Mouse (Mus musculus) liver, adult 2 months (tissue): ENCODE measurements around the gene Odf3l1. TPM values are rescaled to one million over a fixed set of nuclear protein-coding genes. Genes with fewer than 3 reads are reported as not detected.

Experiments used
- DNase-seq: peaks from one replicate; pipeline ENCODE4 v3.0.0-alpha.2; 2011; ENCODE audit warnings: low read depth, low spot score; ENCODE audit errors: extremely low read depth
- H3K27ac ChIP-seq: fragments of 200-500 bp; replicated peaks from 2 replicates; pipeline ENCODE4 v1.5.1; 2012; ENCODE audit warnings: low read depth, mild to moderate bottlenecking, control low read depth, inconsistent platforms, low read length; ENCODE audit not compliant: insufficient read depth
- H3K27me3 ChIP-seq: fragments of 200-500 bp; 2 replicates; pipeline ENCODE4 v1.6.1; 2012; ENCODE audit warnings: mild to moderate bottlenecking, moderate library complexity, low read length, inconsistent platforms; ENCODE audit not compliant: control insufficient read depth, insufficient read depth
- H3K36me3 ChIP-seq: fragments of 200-500 bp; 2 replicates; pipeline ENCODE4 v1.6.1; 2012; ENCODE audit warnings: low read length, inconsistent platforms; ENCODE audit not compliant: control insufficient read depth, insufficient read depth
- H3K4me1 ChIP-seq: fragments of 200-500 bp; 2 replicates; pipeline ENCODE4 v1.6.1; 2011; ENCODE audit warnings: low read length; ENCODE audit not compliant: control insufficient read depth, insufficient read depth
- H3K4me3 ChIP-seq: fragments of 200-500 bp; 2 replicates; pipeline ENCODE4 v1.5.1; 2011; ENCODE audit warnings: low read depth, mild to moderate bottlenecking, control low read depth, low read length, moderate library complexity; ENCODE audit not compliant: insufficient read depth
- H3K79me2 ChIP-seq: fragments of 200-500 bp; 2 replicates; pipeline ENCODE4 v1.6.1; 2012; ENCODE audit warnings: inconsistent platforms, mild to moderate bottlenecking, low read length, moderate library complexity; ENCODE audit not compliant: control insufficient read depth, insufficient read depth
- H3K9ac ChIP-seq: fragments of 200-500 bp; 2 replicates; pipeline ENCODE4 v1.6.1; 2012; ENCODE audit warnings: low read depth, mild to moderate bottlenecking, control low read depth, inconsistent platforms, low read length
- CTCF ChIP-seq: fragments of 200-500 bp; IDR thresholded peaks from 2 replicates; pipeline ENCODE4 v1.5.1; 2011; ENCODE audit warnings: low read depth, low read length, control low read depth
- POLR2A ChIP-seq: fragments of 200-500 bp; IDR thresholded peaks from 2 replicates; pipeline ENCODE4 v1.6.1; 2011; ENCODE audit warnings: low read length, control low read depth; ENCODE audit not compliant: insufficient read depth; ENCODE audit errors: extremely low read depth
- WGBS: fragments of 180-500 bp; shearing (Covaris S2); methylation state at CpG from one replicate; pipeline ENCODE4 v1.1.7; 2018; 5-methylcytosine and 5-hydroxymethylcytosine counted together
- polyA plus RNA-seq: library from polyadenylated mRNA; depleted of rRNA; stranded (reverse); fragments of >200 nt; gene quantifications from 2 replicates; pipeline ENCODE4 v1.2.3, GENCODE M21; 2012
- total RNA-seq: library from RNA; depleted of rRNA; stranded (reverse); fragments of >200 nt; gene quantifications from 2 replicates; pipeline ENCODE4 v1.2.3, GENCODE M21; 2014

Odf3l1 gene
- total and polyA plus RNA-seq, 2 experiments = 0.11 TPM; not detected in 1

- DNase-seq = no peak
- no peak overlapping the region for H3K9ac ChIP-seq
- no peaks in the 10 kb centered on the region for H3K79me2 ChIP-seq
- TF ChIP-seq POLR2A (no peak), CTCF (no peak)
- 88% methylated on average over 15 of the region's 15 CpGs for WGBS
- no peaks in the 10 kb centered on the region for H3K36me3 ChIP-seq
- H3K27ac ChIP-seq = no peak overlapping the region
- H3K4me1 ChIP-seq = peaks cover 1% of the 10 kb centered on the region; the same call in 1 of the 2 replicates
- no peaks in the 10 kb centered on the region for H3K27me3 ChIP-seq
- H3K4me3 ChIP-seq = no peak overlapping the region
Measured at GRCm38 (mm10) chr9:56886601-56887000, 22.1 kb upstream of the Odf3l1 start.

GRCm38 (mm10) chr9:56886113-56886512 lies 21.6 kb upstream of the Odf3l1 start:
- WGBS = 57% methylated on average over 13 of the region's 13 CpGs
- H3K4me3 ChIP-seq = no peak overlapping the region
- H3K36me3 ChIP-seq = no peaks in the 10 kb centered on the region
- no peaks in the 10 kb centered on the region for H3K4me1 ChIP-seq
- no peak overlapping the region for H3K27ac ChIP-seq
- no peak overlapping the region for H3K9ac ChIP-seq
- TF ChIP-seq POLR2A (no peak), CTCF (peak; percentile 36; the same call in 1 of the 2 replicates)
- H3K79me2 ChIP-seq = no peaks in the 10 kb centered on the region
- no peaks in the 10 kb centered on the region for H3K27me3 ChIP-seq
- DNase-seq = no peak

- Histone ChIP-seq H3K9ac (no peak overlapping the region), H3K36me3 (no peaks in the 10 kb centered on the region), H3K4me3 (no peak overlapping the region), H3K4me1 (no peaks in the 10 kb centered on the region), H3K27me3 (no peaks in the 10 kb centered on the region), H3K27ac (no peak overlapping the region), H3K79me2 (no peaks in the 10 kb centered on the region)
- TF ChIP-seq CTCF (no peak), POLR2A (no peak)
- 87% methylated on average over 4 of the region's 4 CpGs for WGBS
- DNase-seq = no peak
Measured at GRCm38 (mm10) chr9:56884328-56884727, 19.8 kb upstream of the Odf3l1 start.

DNA sequence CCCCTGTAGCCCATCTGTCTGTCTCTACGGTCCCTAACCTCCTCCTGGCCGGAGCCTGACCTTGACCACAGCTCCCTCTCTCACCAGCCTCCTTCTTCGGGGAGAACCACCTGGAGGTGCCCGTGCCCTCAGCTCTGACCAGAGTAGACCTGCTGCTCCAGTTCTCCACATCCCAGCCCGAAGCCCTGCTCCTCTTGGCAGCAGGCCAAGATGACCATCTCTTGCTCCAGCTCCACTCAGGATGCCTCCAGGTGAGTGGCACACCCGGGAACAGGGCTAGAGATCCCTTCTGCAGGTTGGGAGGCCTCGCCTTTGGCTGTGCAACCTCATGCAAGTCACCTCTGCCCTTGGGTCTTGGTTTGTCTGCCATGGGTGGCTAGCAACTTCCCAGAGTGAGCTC lies 19.0 kb upstream of the Odf3l1 start:
- Histone ChIP-seq H3K4me1 (no peaks in the 10 kb centered on the region), H3K27ac (no peak overlapping the region), H3K36me3 (no peaks in the 10 kb centered on the region), H3K4me3 (no peak overlapping the region), H3K79me2 (no peaks in the 10 kb centered on the region), H3K9ac (no peak overlapping the region), H3K27me3 (no peaks in the 10 kb centered on the region)
- TF ChIP-seq CTCF (no peak), POLR2A (no peak)
- WGBS = 78% methylated on average over 7 of the region's 7 CpGs
- DNase-seq = no peak

DNA sequence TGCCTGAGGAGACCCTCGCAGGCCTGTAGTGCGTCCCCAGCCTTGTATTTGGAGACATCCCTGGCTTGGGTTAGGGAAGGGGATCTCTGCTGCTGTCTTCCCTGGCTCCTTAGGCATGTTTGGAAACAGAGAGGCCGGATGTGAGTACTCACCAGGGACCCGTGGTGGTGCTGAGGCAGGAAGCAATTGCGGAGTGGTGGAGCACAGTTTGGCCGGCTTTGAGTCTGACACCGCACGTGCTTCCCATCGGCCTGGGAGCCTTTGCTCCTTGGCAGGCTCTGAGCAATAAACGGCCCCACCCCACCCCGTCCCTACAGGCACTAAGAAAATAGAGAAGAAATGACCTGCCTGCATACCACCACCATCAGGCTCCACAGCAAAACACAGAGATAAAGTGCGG lies 18.3 kb upstream of the Odf3l1 start:
- H3K36me3 ChIP-seq = no peaks in the 10 kb centered on the region
- no peaks in the 10 kb centered on the region for H3K4me1 ChIP-seq
- H3K9ac ChIP-seq = no peak overlapping the region
- no peak overlapping the region for H3K4me3 ChIP-seq
- 78% methylated on average over 12 of the region's 12 CpGs for WGBS
- H3K79me2 ChIP-seq = no peaks in the 10 kb centered on the region
- DNase-seq = no peak
- H3K27ac ChIP-seq = no peak overlapping the region
- H3K27me3 ChIP-seq = no peaks in the 10 kb centered on the region
- no peak for TF ChIP-seq CTCF

- TF ChIP-seq CTCF (no peak), POLR2A (no peak)
Measured at GRCm38 (mm10) chr9:56882283-56882682, 17.8 kb upstream of the Odf3l1 start.

More at GRCm38 (mm10) chr9:56882283-56882682, 17.8 kb upstream of the Odf3l1 start:
- Histone ChIP-seq H3K9ac (no peak overlapping the region), H3K79me2 (no peaks in the 10 kb centered on the region), H3K27ac (no peak overlapping the region), H3K4me1 (no peaks in the 10 kb centered on the region), H3K27me3 (no peaks in the 10 kb centered on the region), H3K36me3 (no peaks in the 10 kb centered on the region), H3K4me3 (no peak overlapping the region)
- no peak for DNase-seq
- 80% methylated on average over 4 of the region's 4 CpGs for WGBS
